Mouse (Mus musculus): ENCODE data around the gene Bicdl1.

GRCm38 (mm10) chr5:115626237-115626886 is 105.1 kb downstream of the Bicdl1 start:
- TF ChIP-seq CTCF (IDR thresholded peaks at IDR 0.05; ENCODE audit: low read depth) (no peak), EP300 (optimal IDR thresholded peaks at IDR 0.05) (no peak)

Measured in stomach, postnatal 0 days (tissue).